Mouse (Mus musculus) C2C12 (cell line): ENCODE measurements around the gene Pde10a. TPM values are rescaled to one million over a fixed set of nuclear protein-coding genes. Genes with fewer than 3 reads are reported as not detected.

Experiments
- H3K27me3 ChIP-seq: one replicate; pipeline ENCODE4 v1.6.1; 2011; ENCODE audit not compliant: control insufficient read depth, insufficient read depth, insufficient read length
- H3K36me3 ChIP-seq: one replicate; pipeline ENCODE4 v1.6.1; 2011; ENCODE audit not compliant: control insufficient read depth, insufficient read depth
- H3K4me3 ChIP-seq: one replicate; pipeline ENCODE4 v1.5.1; 2011; ENCODE audit warnings: mild to moderate bottlenecking, control low read depth; ENCODE audit not compliant: poor library complexity, insufficient read depth, severe bottlenecking
- H3K79me2 ChIP-seq: one replicate; pipeline ENCODE4 v1.6.1; 2011; ENCODE audit not compliant: control insufficient read depth, insufficient read depth
- H3K79me3 ChIP-seq: one replicate; pipeline ENCODE4 v1.6.1; 2011; ENCODE audit warnings: low read depth, control low read depth
- H3ac ChIP-seq: one replicate; pipeline ENCODE3; 2011; ENCODE audit warnings: low read depth; ENCODE audit not compliant: control insufficient read depth, insufficient read length
- CEBPB ChIP-seq: IDR thresholded peaks from one replicate; pipeline ENCODE4 v1.6.1; 2011; ENCODE audit warnings: low read depth, mild to moderate bottlenecking, control low read depth, moderate library complexity
- CTCF ChIP-seq: IDR thresholded peaks from one replicate; pipeline ENCODE4 v1.5.1; 2011; ENCODE audit not compliant: control insufficient read depth, insufficient read depth, insufficient read length
- FOSL1 ChIP-seq: IDR thresholded peaks from one replicate; pipeline ENCODE4 v1.8.0; 2011; ENCODE audit warnings: mild to moderate bottlenecking, low read length; ENCODE audit not compliant: poor library complexity, insufficient read depth, severe bottlenecking
- MAX ChIP-seq: IDR thresholded peaks from one replicate; pipeline ENCODE4 v1.6.1; 2011; ENCODE audit warnings: mild to moderate bottlenecking, control low read depth
- MYOD1 ChIP-seq: IDR thresholded peaks from one replicate; pipeline ENCODE4 v1.6.1; 2011; ENCODE audit warnings: low read depth; ENCODE audit not compliant: control insufficient read depth, insufficient read length
- MYOG ChIP-seq: IDR thresholded peaks from one replicate; pipeline ENCODE4 v1.6.1; 2011; ENCODE audit not compliant: control insufficient read depth, insufficient read length; ENCODE audit errors: extremely low read depth
- USF1 ChIP-seq: IDR thresholded peaks from one replicate; pipeline ENCODE4 v1.6.1; 2011; ENCODE audit warnings: low read depth, mild to moderate bottlenecking, control low read depth, moderate library complexity
- polyA plus RNA-seq: library from polyadenylated mRNA; unstranded; fragments of >200 nt; fragmentation: generic; extraction: Trizol; gene quantifications from one replicate; pipeline ENCODE4 v1.2.1, GENCODE M21; 2012; ENCODE audit warnings: missing spikeins

Pde10a gene
- polyA plus RNA-seq, 1 experiment: 0.83 TPM

DNA sequence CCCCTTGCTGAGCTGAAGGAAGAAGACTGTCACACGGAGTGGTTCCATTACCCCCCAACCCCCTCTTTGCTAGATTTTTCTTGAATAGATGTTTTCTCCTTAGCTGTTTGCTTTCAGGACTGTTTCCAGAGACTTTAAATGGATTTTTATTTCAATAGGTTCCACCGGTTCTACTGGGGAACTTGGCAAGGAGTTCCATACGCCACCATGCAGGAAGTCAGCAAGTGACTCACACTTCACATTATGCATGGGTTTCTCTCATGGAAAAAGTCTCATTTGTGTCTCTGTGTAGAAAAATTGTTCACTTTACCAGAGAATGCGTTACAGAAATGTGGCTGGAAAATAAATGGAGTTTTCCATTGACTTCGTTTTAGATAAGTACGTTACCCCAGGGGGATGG is 248.2 kb downstream of the Pde10a start:
- Histone ChIP-seq H3K4me3 (no peak overlapping the region), H3ac (no peak overlapping the region), H3K79me2 (no peaks in the 10 kb centered on the region), H3K79me3 (no peaks in the 10 kb centered on the region), H3K27me3 (no peaks in the 10 kb centered on the region), H3K36me3 (no peaks in the 10 kb centered on the region)
- TF ChIP-seq MAX: no peak
- no peak for TF ChIP-seq MYOD1
- TF ChIP-seq FOSL1: no peak
- TF ChIP-seq MYOG: no peak
- TF ChIP-seq CTCF: no peak
- no peak for TF ChIP-seq USF1
- no peak for TF ChIP-seq CEBPB

DNA sequence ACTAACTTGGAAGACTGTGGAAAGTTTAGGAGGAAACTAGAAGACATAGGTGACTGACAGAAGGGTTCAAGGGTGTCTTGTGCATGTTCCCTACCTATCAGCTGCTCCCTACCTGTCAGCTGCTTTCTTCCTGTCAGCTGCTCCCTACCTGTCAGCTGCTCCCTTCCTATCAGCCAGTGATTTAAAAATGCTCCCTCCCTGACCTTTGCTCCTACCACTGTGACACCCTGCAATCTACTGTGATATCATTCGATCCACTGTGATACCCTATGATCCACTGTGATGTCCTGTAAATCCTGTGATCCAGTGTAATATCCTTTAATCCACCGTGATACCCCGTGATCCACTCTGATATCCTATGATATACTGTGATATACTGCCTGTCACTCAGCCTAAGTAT is 249.1 kb downstream of the Pde10a start:
- TF ChIP-seq MYOG (no peak), CEBPB (no peak), CTCF (no peak), MAX (no peak), USF1 (no peak), FOSL1 (no peak), MYOD1 (no peak)
- no peaks in the 10 kb centered on the region for H3K27me3 ChIP-seq
- H3ac ChIP-seq: no peak overlapping the region
- no peak overlapping the region for H3K4me3 ChIP-seq
- no peaks in the 10 kb centered on the region for H3K79me2 ChIP-seq
- H3K79me3 ChIP-seq: no peaks in the 10 kb centered on the region
- H3K36me3 ChIP-seq: no peaks in the 10 kb centered on the region

DNA sequence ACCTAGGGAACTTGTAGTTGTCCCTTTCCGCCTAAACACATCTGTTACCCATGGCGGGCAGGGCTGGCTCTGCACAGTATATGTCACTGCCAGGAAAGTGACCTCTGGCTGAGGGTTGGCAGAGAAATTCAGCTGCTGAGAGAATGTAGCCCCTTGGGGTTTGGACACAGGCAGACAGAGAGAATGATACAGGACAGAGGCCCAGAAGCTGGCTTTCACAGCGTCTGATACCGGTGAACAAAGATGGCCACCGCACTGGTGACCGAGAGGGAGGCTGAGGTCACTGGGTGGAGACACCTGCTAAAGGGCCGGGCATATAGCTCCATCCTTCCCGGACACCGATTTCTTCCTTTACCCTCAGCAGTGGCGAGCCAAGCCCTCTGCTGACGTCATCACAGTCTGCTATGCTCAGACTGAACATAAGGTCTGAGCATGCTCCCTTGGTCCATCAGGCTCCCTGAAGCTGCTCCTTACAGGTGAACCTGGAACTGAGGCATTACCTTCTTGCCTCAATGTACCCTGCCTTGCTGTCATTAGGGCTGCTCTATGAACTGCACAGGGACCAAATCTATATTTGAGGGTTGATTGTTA is 250.5 kb downstream of the Pde10a start:
- H3K36me3 ChIP-seq: no peaks in the 10 kb centered on the region
- TF ChIP-seq MYOG (no peak), USF1 (no peak), CTCF (no peak), FOSL1 (no peak), MAX (no peak), CEBPB (no peak), MYOD1 (no peak)
- no peaks in the 10 kb centered on the region for H3K79me3 ChIP-seq
- no peak overlapping the region for H3ac ChIP-seq
- H3K4me3 ChIP-seq: no peak overlapping the region
- no peaks in the 10 kb centered on the region for H3K79me2 ChIP-seq
- no peaks in the 10 kb centered on the region for H3K27me3 ChIP-seq

DNA sequence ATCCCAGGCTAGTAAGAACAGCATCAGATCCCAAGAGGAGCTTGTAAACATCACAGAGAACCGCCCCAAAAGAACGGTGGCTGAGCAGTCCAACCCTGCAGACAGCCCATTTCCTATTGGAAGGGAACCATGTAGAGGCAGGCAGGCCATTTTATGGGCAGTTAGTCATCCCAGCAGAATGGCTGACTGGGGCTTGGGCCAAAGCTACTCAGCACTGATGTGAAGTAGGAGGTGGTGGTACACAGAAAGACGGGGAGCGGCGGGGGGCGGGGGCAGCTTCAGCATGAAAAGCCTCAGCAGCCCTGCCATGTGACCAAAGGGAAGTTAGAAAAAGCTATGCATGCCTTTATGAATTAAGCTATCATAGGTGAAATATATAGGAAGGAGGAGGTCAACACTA is 252.5 kb downstream of the Pde10a start:
- no peak overlapping the region for H3K4me3 ChIP-seq
- TF ChIP-seq MYOD1: no peak
- no peak for TF ChIP-seq CTCF
- TF ChIP-seq USF1: no peak
- TF ChIP-seq MYOG: no peak
- TF ChIP-seq CEBPB: no peak
- H3K36me3 ChIP-seq: no peaks in the 10 kb centered on the region
- H3K79me3 ChIP-seq: no peaks in the 10 kb centered on the region
- H3K79me2 ChIP-seq: no peaks in the 10 kb centered on the region
- H3ac ChIP-seq: no peak overlapping the region
- no peaks in the 10 kb centered on the region for H3K27me3 ChIP-seq

DNA sequence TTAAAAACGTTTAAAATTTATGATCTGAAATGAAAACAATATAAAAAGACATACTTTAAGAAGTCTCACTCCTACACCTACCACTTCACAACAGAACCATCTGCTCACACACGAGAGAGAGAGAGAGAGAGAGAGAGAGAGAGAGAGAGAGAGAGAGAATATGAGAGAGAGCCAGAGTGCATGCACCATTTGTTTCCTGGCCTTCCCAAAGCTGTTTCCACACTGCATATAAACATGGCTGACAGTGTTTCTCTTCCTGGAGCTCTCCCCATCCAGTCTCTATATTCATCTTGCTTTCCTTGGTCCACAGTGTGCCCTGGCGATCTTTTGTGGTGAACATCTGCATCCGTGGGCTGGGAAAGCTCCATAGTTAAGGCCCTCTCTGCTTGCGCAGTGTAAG is 253.7 kb downstream of the Pde10a start:
- Histone ChIP-seq H3K36me3 (no peaks in the 10 kb centered on the region), H3K27me3 (no peaks in the 10 kb centered on the region), H3K79me3 (no peaks in the 10 kb centered on the region), H3K79me2 (no peaks in the 10 kb centered on the region), H3ac (no peak overlapping the region), H3K4me3 (no peak overlapping the region)
- no peak for TF ChIP-seq MYOD1
- no peak for TF ChIP-seq USF1
- no peak for TF ChIP-seq MAX
- no peak for TF ChIP-seq CTCF
- no peak for TF ChIP-seq CEBPB
- no peak for TF ChIP-seq FOSL1
- TF ChIP-seq MYOG: no peak

DNA sequence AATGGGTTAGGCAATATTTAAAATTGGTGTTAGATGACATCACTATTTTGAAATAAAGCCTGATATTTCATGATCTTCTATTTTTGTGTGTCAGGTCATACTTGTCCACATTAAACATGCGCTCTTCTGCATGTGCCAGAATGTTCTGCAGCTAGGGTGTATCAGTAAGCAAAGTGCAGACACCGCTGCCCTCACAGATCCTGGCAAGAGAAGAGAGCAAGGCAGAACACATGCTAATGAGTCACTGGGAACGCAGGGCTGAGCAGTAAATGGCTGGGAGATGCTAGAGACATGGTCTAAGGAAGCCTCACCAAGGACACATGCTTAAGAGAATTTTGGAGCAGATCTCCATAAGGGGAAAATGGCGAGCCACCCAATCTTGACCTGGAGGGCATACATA is 255.3 kb downstream of the Pde10a start:
- no peaks in the 10 kb centered on the region for H3K36me3 ChIP-seq
- no peak overlapping the region for H3ac ChIP-seq
- no peaks in the 10 kb centered on the region for H3K27me3 ChIP-seq
- H3K79me2 ChIP-seq: no peaks in the 10 kb centered on the region
- no peaks in the 10 kb centered on the region for H3K79me3 ChIP-seq
- TF ChIP-seq USF1: no peak
- no peak for TF ChIP-seq CTCF
- TF ChIP-seq CEBPB: no peak
- TF ChIP-seq MYOD1: no peak
- TF ChIP-seq FOSL1: no peak
- no peak for TF ChIP-seq MYOG
- TF ChIP-seq MAX: no peak
- no peak overlapping the region for H3K4me3 ChIP-seq

DNA sequence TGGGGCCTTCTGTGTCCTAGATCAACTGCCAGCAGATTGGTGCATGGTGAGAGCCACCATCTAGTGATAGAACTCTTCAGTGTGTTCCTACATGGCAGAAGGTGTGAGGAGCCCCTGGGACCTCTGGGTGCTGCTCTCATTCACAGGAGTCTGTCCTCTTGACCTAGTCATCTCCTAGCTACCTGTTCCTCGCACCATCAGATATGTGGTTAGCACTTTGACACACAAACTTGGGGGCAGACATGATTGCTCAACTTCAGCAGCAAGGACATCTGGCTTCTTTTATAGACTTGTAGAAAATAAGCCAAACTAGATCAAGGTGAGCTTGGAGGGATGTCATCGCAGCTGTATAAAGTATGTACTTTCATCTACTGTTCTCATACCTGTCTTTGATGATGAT is 255.9 kb downstream of the Pde10a start:
- no peaks in the 10 kb centered on the region for H3K27me3 ChIP-seq
- H3K4me3 ChIP-seq: no peak overlapping the region
- TF ChIP-seq FOSL1: no peak
- no peak for TF ChIP-seq MAX
- TF ChIP-seq USF1: no peak
- TF ChIP-seq CEBPB: no peak
- TF ChIP-seq CTCF: no peak
- TF ChIP-seq MYOG: no peak
- H3K79me2 ChIP-seq: no peaks in the 10 kb centered on the region
- H3K36me3 ChIP-seq: no peaks in the 10 kb centered on the region
- no peaks in the 10 kb centered on the region for H3K79me3 ChIP-seq
- H3ac ChIP-seq: no peak overlapping the region
